Mouse (Mus musculus) cortical plate, adult 2 months (tissue): ENCODE results near the gene Vmn2r107.

Experiments used
- CTCF ChIP-seq: fragments of 200-500 bp; IDR thresholded peaks from 2 replicates; pipeline ENCODE4 v1.5.1; 2011; ENCODE audit warnings: mild to moderate bottlenecking, control low read depth, low read length; ENCODE audit not compliant: insufficient read depth; ENCODE audit errors: extremely low read depth
- POLR2A ChIP-seq: fragments of 200-500 bp; IDR thresholded peaks from 2 replicates; pipeline ENCODE4 v1.6.1; 2011; ENCODE audit warnings: mild to moderate bottlenecking, low read length, control low read depth; ENCODE audit not compliant: insufficient read depth; ENCODE audit errors: extremely low read depth

DNA sequence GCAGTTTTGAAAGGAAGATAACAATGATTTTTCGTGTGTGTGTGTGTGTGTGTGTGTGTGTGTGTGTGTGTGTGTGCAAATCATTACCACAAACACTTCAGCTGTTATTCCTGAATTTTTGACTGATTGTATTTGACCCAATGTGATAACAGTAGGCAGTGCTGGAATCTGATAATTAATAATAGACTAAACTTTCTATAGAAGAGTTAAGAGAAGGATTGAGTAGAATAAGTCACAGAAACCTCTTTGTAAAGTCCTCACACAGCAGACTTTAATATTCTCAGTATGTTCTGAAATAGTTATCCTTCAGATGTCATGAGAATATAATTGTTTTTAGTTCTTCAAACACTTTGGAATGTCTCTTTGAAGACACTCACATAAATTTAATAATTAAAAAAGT is 68.8 kb downstream of the Vmn2r107 start, which contains the start of gene Vmn1r224:
- TF ChIP-seq CTCF (no peak), POLR2A (no peak)
